Comparison of ENCODE assay signal across 8 mouse cellular contexts in genomic region chr3:88484597-88485316, GRCm38 (mm10). TPM values are rescaled to one million over a fixed set of nuclear protein-coding genes. Genes with fewer than 3 reads are reported as not detected.
A peak's percentile ranks its signal among the peaks of the same experiment; 100 is the strongest.
DNase-seq lines count a peak whose midpoint lies in the region; ATAC-seq and TF ChIP-seq lines count a peak whose summit lies in the region.

No protein-coding gene starts in this region.

- no peak for DNase-seq in kidney, adult 9 months
- peak; percentile 59 for DNase-seq in T-cell, adult 2 months (ENCODE audit: low spot score)
- peak; percentile 47 for DNase-seq in midbrain, postnatal 0 days (ENCODE audit: low spot score)
- no peak for DNase-seq in yolk sac, embryonic 10.5 days (ENCODE audit: low spot score)
- no peak for DNase-seq in adrenal gland, adult 2 months
- no peak for DNase-seq in ovary, postnatal 14 days (ENCODE audit: low spot score)

- peaks cover 8% of the 10 kb centered on the region; the same call in 1 of the 2 replicates for H3K36me3 ChIP-seq in kidney, embryonic 14.5 days (ENCODE audit: control insufficient read depth, insufficient read depth, low read length)
- H3K36me3 ChIP-seq in midbrain, postnatal 0 days (ENCODE audit: insufficient read depth, low read length), result peaks cover 51% of the 10 kb centered on the region

- no peaks in the 10 kb centered on the region for H3K9me3 ChIP-seq in kidney, embryonic 14.5 days (ENCODE audit: control insufficient read depth, low read length)
- H3K9me3 ChIP-seq in midbrain, postnatal 0 days (ENCODE audit: low read length), result no peaks in the 10 kb centered on the region

- H3K4me1 ChIP-seq in kidney, embryonic 14.5 days (ENCODE audit: control insufficient read depth, insufficient read depth, low read length), result peaks cover 15% of the 10 kb centered on the region
- H3K4me1 ChIP-seq in midbrain, postnatal 0 days (ENCODE audit: insufficient read depth, low read length), result no peaks in the 10 kb centered on the region

- no peak for ATAC-seq in kidney, embryonic 14.5 days (ENCODE audit: low FRiP score, low TSS enrichment)
- 0 out of 4 replicates have a peak, but pooled peaks have one; percentile 9 to 12 for ATAC-seq in hematopoietic stem cell, adult 5-6 weeks (replicated peaks in 1 of 2; ENCODE audit: insufficient read depth in 1 of 2, low FRiP score in 2 of 2, low TSS enrichment in 1 of 2, low read depth in 1 of 2, poor library complexity in 2 of 2, severe bottlenecking in 2 of 2)
- ATAC-seq in midbrain, postnatal 0 days (ENCODE audit: low FRiP score), result no peak

- H3K27me3 ChIP-seq in kidney, embryonic 14.5 days (ENCODE audit: control insufficient read depth, insufficient read depth, low read length), result peaks cover 30% of the 10 kb centered on the region
- peaks cover 20% of the 10 kb centered on the region for H3K27me3 ChIP-seq in midbrain, postnatal 0 days (ENCODE audit: insufficient read depth, low read length)

- TF ChIP-seq CTCF in midbrain, postnatal 0 days (IDR thresholded peaks at IDR 0.05), result no peak

- 8% methylated on average over 38 of the region's 39 CpGs for WGBS in kidney, embryonic 14.5 days
- WGBS in midbrain, postnatal 0 days, result 31% methylated on average over 39 of the region's 39 CpGs

- peak overlapping the region; percentile 55 for H3K4me2 ChIP-seq in kidney, embryonic 14.5 days (replicated peaks; ENCODE audit: low read depth, low read length)
- no peak overlapping the region for H3K4me2 ChIP-seq in midbrain, postnatal 0 days (ENCODE audit: low read depth, low read length, poor library complexity, severe bottlenecking)

- H3K9ac ChIP-seq in kidney, embryonic 14.5 days (ENCODE audit: low read depth, low read length), result peak overlapping the region; percentile 47; the same call in 1 of the 2 replicates
- no peak overlapping the region for H3K9ac ChIP-seq in midbrain, postnatal 0 days (replicated peaks; ENCODE audit: low read length, poor library complexity, severe bottlenecking)

- H3K27ac ChIP-seq in kidney, embryonic 14.5 days (ENCODE audit: low read depth, low read length), result no peak overlapping the region
- no peak overlapping the region for H3K27ac ChIP-seq in midbrain, postnatal 0 days (ENCODE audit: low read depth, low read length)

- peak overlapping the region; percentile 32 for H3K4me3 ChIP-seq in kidney, embryonic 14.5 days (ENCODE audit: low read length)
- H3K4me3 ChIP-seq in midbrain, postnatal 0 days (ENCODE audit: low read depth, low read length), result no peak overlapping the region

RNA-seq across cellular contexts. Expression of gene Sema4a, which starts 23.8 kb away (rescaled TPM):
- polyA plus RNA-seq in kidney, embryonic 14.5 days (2014; fragmentation: Nextera tagmentation; extraction: Ambion mirVana), result 5.7 and 10.0 TPM in 2 replicates
- total RNA-seq in hematopoietic stem cell, adult 5-6 weeks (2017), result 4.3 and 18.6 TPM in 2 replicates
- 52.6 and 62.0 TPM in 2 replicates for total RNA-seq in midbrain, postnatal 0 days (2014; rRNA removed)
- polyA plus RNA-seq in midbrain, postnatal 0 days (2015; fragmentation: Nextera tagmentation; extraction: Ambion mirVana), result 42.1 and 44.2 TPM in 2 replicates
- total RNA-seq in adrenal gland, adult 2 months (2021), result 10 to 100 TPM in 1 of 2 experiments, 1 to 10 TPM in 1; 8.8 to 14.3 TPM
- 31.8 and 42.4 TPM in 2 replicates for polyA plus RNA-seq in adrenal gland, adult 2 months (2012; rRNA removed)

RNA-seq across cellular contexts. Expression of gene Lmna, which starts 25.0 kb away (rescaled TPM):
- 41.6 and 55.7 TPM in 2 replicates for polyA plus RNA-seq in kidney, embryonic 14.5 days (2014; fragmentation: Nextera tagmentation; extraction: Ambion mirVana)
- total RNA-seq in hematopoietic stem cell, adult 5-6 weeks (2017), result 7.1 and 21.5 TPM in 2 replicates
- 57.6 and 75.0 TPM in 2 replicates for total RNA-seq in midbrain, postnatal 0 days (2014; rRNA removed)
- polyA plus RNA-seq in midbrain, postnatal 0 days (2015; fragmentation: Nextera tagmentation; extraction: Ambion mirVana), result 74.1 and 77.2 TPM in 2 replicates
- 100 to 1,000 TPM in 1 of 2 experiments, 10 to 100 TPM in 1; 78.2 to 158 TPM for total RNA-seq in adrenal gland, adult 2 months (2021)
- polyA plus RNA-seq in adrenal gland, adult 2 months (2012; rRNA removed), result 170 and 236 TPM in 2 replicates

RNA-seq across cellular contexts. Expression of gene Mex3a, which starts 47.4 kb away (rescaled TPM):
- 31.6 and 32.2 TPM in 2 replicates for polyA plus RNA-seq in kidney, embryonic 14.5 days (2014; fragmentation: Nextera tagmentation; extraction: Ambion mirVana)
- 17.8 and 18.9 TPM in 2 replicates for total RNA-seq in hematopoietic stem cell, adult 5-6 weeks (2017)
- total RNA-seq in midbrain, postnatal 0 days (2014; rRNA removed), result 56.9 and 58.2 TPM in 2 replicates
- polyA plus RNA-seq in midbrain, postnatal 0 days (2015; fragmentation: Nextera tagmentation; extraction: Ambion mirVana), result 15.4 and 16.1 TPM in 2 replicates
- 1 to 10 TPM; 2.3 to 3.2 TPM for total RNA-seq in adrenal gland, adult 2 months (2021)
- 1.7 and 2.1 TPM in 2 replicates for polyA plus RNA-seq in adrenal gland, adult 2 months (2012; rRNA removed)

RNA-seq across cellular contexts. Expression of gene Slc25a44, which starts 59.8 kb away (rescaled TPM):
- 13.1 and 19.4 TPM in 2 replicates for polyA plus RNA-seq in kidney, embryonic 14.5 days (2014; fragmentation: Nextera tagmentation; extraction: Ambion mirVana)
- total RNA-seq in hematopoietic stem cell, adult 5-6 weeks (2017), result 11.5 and 15.6 TPM in 2 replicates
- 62.5 and 63.8 TPM in 2 replicates for total RNA-seq in midbrain, postnatal 0 days (2014; rRNA removed)
- polyA plus RNA-seq in midbrain, postnatal 0 days (2015; fragmentation: Nextera tagmentation; extraction: Ambion mirVana), result 35.9 and 38.7 TPM in 2 replicates
- 10 to 100 TPM; 51.1 to 59.4 TPM for total RNA-seq in adrenal gland, adult 2 months (2021)
- polyA plus RNA-seq in adrenal gland, adult 2 months (2012; rRNA removed), result 40.7 and 40.9 TPM in 2 replicates

Comparison
In these comparisons a context has a peak if more than half of its experiments do, and no peak if none do; other contexts are left out.
1. ATAC-seq: peak in hematopoietic stem cell, adult 5-6 weeks (2 of 2); none in kidney, embryonic 14.5 days (single experiment) and midbrain, postnatal 0 days (single experiment).
2. DNase-seq: peak in T-cell, adult 2 months (single experiment) and midbrain, postnatal 0 days (single experiment); none in kidney, adult 9 months (single experiment), yolk sac, embryonic 10.5 days (single experiment), adrenal gland, adult 2 months (single experiment) and ovary, postnatal 14 days (single experiment).